Mouse (Mus musculus): ENCODE measurements around the gene Tmem221. TPM values are rescaled to one million over a fixed set of nuclear protein-coding genes. Genes with fewer than 3 reads are reported as not detected.

Tmem221 gene
- polyA plus RNA-seq, 1 experiment from 2014 or later, result 0.14 TPM

DNA sequence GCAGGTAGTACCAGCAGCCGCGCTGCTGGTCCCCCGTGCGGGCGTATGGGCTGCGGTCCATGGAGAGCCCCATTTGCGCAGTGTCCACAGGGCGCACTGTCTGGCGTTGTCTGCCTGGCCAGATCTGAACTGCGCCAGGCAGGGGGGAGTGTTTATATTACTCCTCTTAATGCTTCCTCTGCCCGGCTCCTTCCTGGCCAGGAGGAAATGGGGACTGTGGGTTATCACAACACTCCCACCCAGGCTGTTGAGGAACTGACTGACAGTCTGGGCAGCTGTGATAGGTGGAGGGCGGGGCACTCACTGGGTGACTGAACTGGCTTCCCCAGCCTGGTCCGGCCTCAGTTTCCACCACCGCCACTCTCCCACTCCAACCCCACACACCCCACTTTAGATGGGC is 47.0 kb downstream of the Tmem221 start, which contains the start of gene Plvap:
Plvap (minus strand) TSS at position 109 of the 400 bp plus-strand sequence.
- H3K27me3 ChIP-seq (ENCODE audit: control insufficient read depth, insufficient read depth, low read length), result peaks cover 23% of the 10 kb centered on the region
- DNase-seq (ENCODE audit: low spot score, missing footprints) (no peak), ATAC-seq (ENCODE audit: low FRiP score) (no peak)
- H3K4me1 ChIP-seq (ENCODE audit: control insufficient read depth, insufficient read depth, low read length), result peaks cover under 1% of the 10 kb centered on the region; the same call in 1 of the 2 replicates
- H3K9ac ChIP-seq (ENCODE audit: low read length), result no peak within 1 kb of the TSS
- no peaks in the 10 kb centered on the region for H3K9me3 ChIP-seq (ENCODE audit: control insufficient read depth, low read length)
- 79% methylated on average over 14 of the region's 14 CpGs for WGBS
- H3K4me3 ChIP-seq (ENCODE audit: low read depth, low read length), result no peak within 1 kb of the TSS
- H3K27ac ChIP-seq (ENCODE audit: low read depth, low read length), result no peak within 1 kb of the TSS
- no peak within 1 kb of the TSS for H3K4me2 ChIP-seq
- no peaks in the 10 kb centered on the region for H3K36me3 ChIP-seq (ENCODE audit: control insufficient read depth, insufficient read depth, low read length)

DNA sequence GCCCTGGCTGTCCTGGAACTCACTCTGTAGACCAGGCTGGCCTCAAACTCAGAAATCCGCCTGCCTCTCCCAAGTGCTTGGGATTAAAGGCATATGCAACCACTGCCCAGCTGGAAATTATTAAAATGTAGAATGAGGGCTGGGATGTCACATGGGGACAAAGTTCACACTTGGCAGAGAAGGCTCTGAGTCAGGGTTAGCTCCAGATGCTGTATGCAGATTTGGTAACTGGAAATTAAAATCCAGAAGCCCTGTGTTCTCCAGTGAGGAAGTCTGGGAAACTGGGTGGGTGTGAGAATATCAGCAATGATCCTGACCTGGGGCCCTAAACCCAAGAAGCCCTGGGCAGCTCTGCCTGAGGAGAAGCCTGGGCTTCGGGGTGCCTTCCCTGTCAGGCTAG is 49.4 kb downstream of the Tmem221 start:
- Histone ChIP-seq H3K4me3 (ENCODE audit: low read depth, low read length) (no peak overlapping the region), H3K4me1 (ENCODE audit: control insufficient read depth, insufficient read depth, low read length) (no peaks in the 10 kb centered on the region), H3K9me3 (ENCODE audit: control insufficient read depth, low read length) (no peaks in the 10 kb centered on the region), H3K4me2 (no peak overlapping the region), H3K36me3 (ENCODE audit: control insufficient read depth, insufficient read depth, low read length) (no peaks in the 10 kb centered on the region), H3K27me3 (ENCODE audit: control insufficient read depth, insufficient read depth, low read length) (peaks cover 32% of the 10 kb centered on the region), H3K9ac (ENCODE audit: low read length) (no peak overlapping the region), H3K27ac (ENCODE audit: low read depth, low read length) (no peak overlapping the region)
- DNase-seq (ENCODE audit: low spot score, missing footprints) (no peak), ATAC-seq (ENCODE audit: low FRiP score) (no peak)
- 76% methylated on average over 2 of the region's 2 CpGs for WGBS

GRCm38 (mm10) chr8:71507589-71508104 is 51.0 kb downstream of the Tmem221 start:
- Histone ChIP-seq H3K9me3 (ENCODE audit: control insufficient read depth, low read length) (no peaks in the 10 kb centered on the region), H3K9ac (ENCODE audit: low read length) (peak overlapping the region; percentile 16; the same call in 1 of the 2 replicates), H3K27ac (ENCODE audit: low read depth, low read length) (no peak overlapping the region), H3K4me2 (peak overlapping the region; percentile 57), H3K27me3 (ENCODE audit: control insufficient read depth, insufficient read depth, low read length) (peaks cover 32% of the 10 kb centered on the region), H3K36me3 (ENCODE audit: control insufficient read depth, insufficient read depth, low read length) (no peaks in the 10 kb centered on the region), H3K4me1 (ENCODE audit: control insufficient read depth, insufficient read depth, low read length) (no peaks in the 10 kb centered on the region), H3K4me3 (ENCODE audit: low read depth, low read length) (peak overlapping the region; percentile 31)
- DNase-seq (ENCODE audit: low spot score, missing footprints) (peak; percentile 97), ATAC-seq (ENCODE audit: low FRiP score) (peak; percentile 80)
- WGBS, result under 1% methylated on average over 61 of the region's 61 CpGs

DNA sequence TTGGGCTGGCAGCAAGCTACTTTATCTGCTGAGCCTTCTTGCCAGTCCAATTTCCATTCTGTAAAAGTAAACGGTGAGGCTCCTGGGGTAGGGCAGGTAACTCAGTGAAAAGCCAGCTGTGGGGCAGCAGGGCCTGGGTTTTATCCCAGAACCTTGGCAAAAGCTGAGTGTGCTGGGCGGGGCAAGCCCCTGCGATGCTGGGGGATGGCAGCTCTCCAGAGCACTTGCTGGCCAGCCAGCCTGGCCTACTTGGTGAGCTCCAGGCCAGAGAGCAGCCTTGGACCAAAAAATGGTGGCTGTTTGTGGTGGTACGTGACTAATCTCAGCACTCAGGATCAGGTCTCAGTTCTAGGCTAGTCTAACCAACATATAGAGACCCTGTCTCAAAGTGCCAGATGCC is 52.7 kb downstream of the Tmem221 start:
- 76% methylated on average over 4 of the region's 4 CpGs for WGBS
- H3K27ac ChIP-seq (ENCODE audit: low read depth, low read length), result no peak overlapping the region
- no peaks in the 10 kb centered on the region for H3K9me3 ChIP-seq (ENCODE audit: control insufficient read depth, low read length)
- no peaks in the 10 kb centered on the region for H3K36me3 ChIP-seq (ENCODE audit: control insufficient read depth, insufficient read depth, low read length)
- H3K4me3 ChIP-seq (ENCODE audit: low read depth, low read length), result no peak overlapping the region
- DNase-seq (ENCODE audit: low spot score, missing footprints), result no peak
- peaks cover 32% of the 10 kb centered on the region for H3K27me3 ChIP-seq (ENCODE audit: control insufficient read depth, insufficient read depth, low read length)
- no peak overlapping the region for H3K4me2 ChIP-seq
- H3K9ac ChIP-seq (ENCODE audit: low read length), result no peak overlapping the region
- no peak for ATAC-seq (ENCODE audit: low FRiP score)
- no peaks in the 10 kb centered on the region for H3K4me1 ChIP-seq (ENCODE audit: control insufficient read depth, insufficient read depth, low read length)

- no peak overlapping the region for H3K27ac ChIP-seq (ENCODE audit: low read depth, low read length)
- peaks cover 32% of the 10 kb centered on the region for H3K27me3 ChIP-seq (ENCODE audit: control insufficient read depth, insufficient read depth, low read length)
- no peaks in the 10 kb centered on the region for H3K36me3 ChIP-seq (ENCODE audit: control insufficient read depth, insufficient read depth, low read length)
- 93% methylated on average over 4 of the region's 4 CpGs for WGBS
- H3K4me3 ChIP-seq (ENCODE audit: low read depth, low read length), result no peak overlapping the region
- no peaks in the 10 kb centered on the region for H3K9me3 ChIP-seq (ENCODE audit: control insufficient read depth, low read length)
- no peaks in the 10 kb centered on the region for H3K4me1 ChIP-seq (ENCODE audit: control insufficient read depth, insufficient read depth, low read length)
- DNase-seq (ENCODE audit: low spot score, missing footprints), result no peak
- no peak for ATAC-seq (ENCODE audit: low FRiP score)
- no peak overlapping the region for H3K9ac ChIP-seq (ENCODE audit: low read length)
- no peak overlapping the region for H3K4me2 ChIP-seq
Measured at GRCm38 (mm10) chr8:71505326-71505725, 53.3 kb downstream of the Tmem221 start.

DNA sequence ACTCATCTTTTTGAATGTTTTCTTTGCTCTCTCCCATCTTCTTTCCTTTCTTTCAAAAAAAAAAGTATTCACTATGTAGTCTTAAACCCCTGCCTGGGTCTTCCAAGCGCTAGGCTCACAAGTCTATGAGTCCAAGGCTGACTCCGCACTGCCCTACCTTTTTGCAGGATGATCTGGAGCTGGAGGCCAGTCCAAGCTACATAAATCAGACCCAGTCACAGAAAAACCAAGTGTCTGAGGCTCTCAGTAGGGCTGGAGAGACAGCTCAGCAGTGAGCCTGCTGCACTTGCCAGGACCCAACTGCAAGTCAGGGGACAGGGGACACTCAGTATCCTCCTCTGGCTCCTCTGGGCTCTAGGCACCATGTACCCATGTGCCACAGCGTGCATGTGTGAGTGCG is 54.3 kb downstream of the Tmem221 start:
- H3K36me3 ChIP-seq (ENCODE audit: control insufficient read depth, insufficient read depth, low read length), result no peaks in the 10 kb centered on the region
- ATAC-seq (ENCODE audit: low FRiP score) (no peak), DNase-seq (ENCODE audit: low spot score, missing footprints) (no peak)
- H3K27ac ChIP-seq (ENCODE audit: low read depth, low read length), result no peak overlapping the region
- H3K27me3 ChIP-seq (ENCODE audit: control insufficient read depth, insufficient read depth, low read length), result peaks cover 32% of the 10 kb centered on the region
- H3K4me1 ChIP-seq (ENCODE audit: control insufficient read depth, insufficient read depth, low read length), result no peaks in the 10 kb centered on the region
- H3K4me2 ChIP-seq, result no peak overlapping the region
- H3K4me3 ChIP-seq (ENCODE audit: low read depth, low read length), result no peak overlapping the region
- no peaks in the 10 kb centered on the region for H3K9me3 ChIP-seq (ENCODE audit: control insufficient read depth, low read length)
- 90% methylated on average over 4 of the region's 4 CpGs for WGBS
- no peak overlapping the region for H3K9ac ChIP-seq (ENCODE audit: low read length)

Other genes starting within 250 kb of the Tmem221 start
- gene Use1, start 192.0 kb downstream of the Tmem221 start, polyA plus RNA-seq (2014; fragmentation: Nextera tagmentation; extraction: Ambion mirVana), result 70.9 and 71.7 TPM in 2 replicates
- 2.9 and 3.3 TPM in 2 replicates for gene Ocel1, start 187.6 kb downstream of the Tmem221 start, polyA plus RNA-seq (2014; fragmentation: Nextera tagmentation; extraction: Ambion mirVana)
- gene Nr2f6, start 176.9 kb downstream of the Tmem221 start, polyA plus RNA-seq (2014; fragmentation: Nextera tagmentation; extraction: Ambion mirVana), result 62.6 and 73.0 TPM in 2 replicates
- gene Ushbp1, start 163.1 kb downstream of the Tmem221 start, polyA plus RNA-seq (2014; fragmentation: Nextera tagmentation; extraction: Ambion mirVana), result 2.4 and 3.3 TPM in 2 replicates
- gene Babam1, start 162.0 kb downstream of the Tmem221 start, polyA plus RNA-seq (2014; fragmentation: Nextera tagmentation; extraction: Ambion mirVana), result 99.0 and 99.2 TPM in 2 replicates
- 14.9 and 16.3 TPM in 2 replicates for gene Ankle1, start 152.9 kb downstream of the Tmem221 start, polyA plus RNA-seq (2014; fragmentation: Nextera tagmentation; extraction: Ambion mirVana)
- 36.4 and 42.2 TPM in 2 replicates for gene Abhd8, start 95.2 kb downstream of the Tmem221 start, polyA plus RNA-seq (2014; fragmentation: Nextera tagmentation; extraction: Ambion mirVana)
- gene Mrpl34, start 93.9 kb downstream of the Tmem221 start, polyA plus RNA-seq (2014; fragmentation: Nextera tagmentation; extraction: Ambion mirVana), result 249 and 251 TPM in 2 replicates
- gene Dda1, start 89.7 kb downstream of the Tmem221 start, polyA plus RNA-seq (2014; fragmentation: Nextera tagmentation; extraction: Ambion mirVana), result 128 and 129 TPM in 2 replicates
- 4.0 and 4.7 TPM in 2 replicates for gene Ano8, start 72.9 kb downstream of the Tmem221 start, polyA plus RNA-seq (2014; fragmentation: Nextera tagmentation; extraction: Ambion mirVana)
- 4.0 and 4.6 TPM in 2 replicates for gene Gtpbp3, start 70.8 kb downstream of the Tmem221 start, polyA plus RNA-seq (2014; fragmentation: Nextera tagmentation; extraction: Ambion mirVana)
- 33.7 and 34.1 TPM in 2 replicates for gene Plvap, start 47.1 kb downstream of the Tmem221 start, polyA plus RNA-seq (2014; fragmentation: Nextera tagmentation; extraction: Ambion mirVana)
- gene Ccdc194, start 33.2 kb downstream of the Tmem221 start, polyA plus RNA-seq (2014; fragmentation: Nextera tagmentation; extraction: Ambion mirVana), result 0.40 and 0.72 TPM in 2 replicates
- gene Bst2, start 21.4 kb downstream of the Tmem221 start, polyA plus RNA-seq (2014; fragmentation: Nextera tagmentation; extraction: Ambion mirVana), result 5.0 and 6.1 TPM in 2 replicates
- gene Mvb12a, start 15.9 kb downstream of the Tmem221 start, polyA plus RNA-seq (2014; fragmentation: Nextera tagmentation; extraction: Ambion mirVana), result 50.7 and 51.0 TPM in 2 replicates
- gene Nxnl1, start 7.7 kb upstream of the Tmem221 start, polyA plus RNA-seq (2014; fragmentation: Nextera tagmentation; extraction: Ambion mirVana), result not detected in 2 replicates
- gene Slc27a1, start 10.0 kb upstream of the Tmem221 start, polyA plus RNA-seq (2014; fragmentation: Nextera tagmentation; extraction: Ambion mirVana), result 8.6 and 12.4 TPM in 2 replicates
- 224 and 234 TPM in 2 replicates for gene Pgls, start 33.3 kb upstream of the Tmem221 start, polyA plus RNA-seq (2014; fragmentation: Nextera tagmentation; extraction: Ambion mirVana)
- 3.2 and 3.6 TPM in 2 replicates for gene Fam129c, start 38.8 kb upstream of the Tmem221 start, polyA plus RNA-seq (2014; fragmentation: Nextera tagmentation; extraction: Ambion mirVana)
- gene Colgalt1, start 52.1 kb upstream of the Tmem221 start, polyA plus RNA-seq (2014; fragmentation: Nextera tagmentation; extraction: Ambion mirVana), result 39.5 and 42.8 TPM in 2 replicates
- 5.4 and 6.5 TPM in 2 replicates for gene Unc13a, start 112.9 kb upstream of the Tmem221 start, polyA plus RNA-seq (2014; fragmentation: Nextera tagmentation; extraction: Ambion mirVana)
- gene Jak3, start 117.4 kb upstream of the Tmem221 start, polyA plus RNA-seq (2014; fragmentation: Nextera tagmentation; extraction: Ambion mirVana), result 1.3 and 1.7 TPM in 2 replicates
- 0.44 and 0.48 TPM in 2 replicates for gene Insl3, start 130.3 kb upstream of the Tmem221 start, polyA plus RNA-seq (2014; fragmentation: Nextera tagmentation; extraction: Ambion mirVana)
- 0.38 and 0.63 TPM in 2 replicates for gene B3gnt3, start 142.9 kb upstream of the Tmem221 start, polyA plus RNA-seq (2014; fragmentation: Nextera tagmentation; extraction: Ambion mirVana)
- gene Fcho1, start 166.8 kb upstream of the Tmem221 start, polyA plus RNA-seq (2014; fragmentation: Nextera tagmentation; extraction: Ambion mirVana), result 12.9 and 15.3 TPM in 2 replicates